Mouse (Mus musculus): ENCODE data around the gene Olfr282.
"Not testable (repeated sequence)": the region's sequence is repeated elsewhere in the genome, so short reads cannot be mapped to it uniquely, and the experiment has no call there.

Gene Olfr282

DNA sequence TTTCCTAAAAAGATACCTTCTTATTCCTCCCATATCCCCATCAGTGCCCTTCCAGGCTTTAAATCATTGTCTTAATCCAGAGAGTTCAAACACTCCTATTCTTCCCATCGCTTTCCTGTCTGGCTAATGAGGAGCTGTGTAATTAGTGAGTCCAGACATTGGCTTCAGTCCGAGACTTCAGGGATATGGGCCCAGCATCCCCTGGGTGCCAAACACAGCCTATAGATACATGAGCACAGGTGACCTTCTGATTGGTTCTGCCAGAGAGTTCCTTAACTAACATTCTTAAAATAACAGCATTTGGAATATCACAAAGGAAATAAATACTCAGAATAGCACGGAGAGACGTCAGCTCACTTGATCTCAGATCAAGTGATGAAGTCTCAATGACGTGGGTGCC, at the start of gene Olfr282:
TSS of gene Olfr282 (plus strand) at position 301 of the 400 bp plus-strand sequence.
- not testable (repeated sequence) for DNase-seq (ENCODE audit: low spot score in 2 of 2)

DNA sequence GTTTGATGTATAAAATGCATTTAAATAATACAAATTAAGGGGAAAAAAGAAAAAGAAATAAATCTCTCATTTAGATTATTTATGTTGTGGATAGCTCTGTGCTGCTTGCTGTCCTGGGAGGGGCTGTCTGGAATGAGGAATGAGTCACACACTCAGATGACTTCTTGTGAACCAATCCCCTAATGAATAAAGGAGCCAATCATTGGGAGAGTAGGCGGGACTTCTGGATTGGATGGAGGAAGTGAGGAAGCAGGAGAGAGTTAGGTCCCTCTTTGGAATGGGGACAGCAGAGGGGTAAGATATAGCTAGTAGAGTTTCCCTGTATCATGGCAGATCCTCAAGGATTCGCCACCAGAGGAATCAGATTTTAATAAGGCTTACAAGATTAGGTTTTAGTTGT, 43.4 kb upstream of the Olfr282 start:
- DNase-seq (ENCODE audit: low spot score in 2 of 2): no peak

GRCm38 (mm10) chr15:98389796-98390195, 41.2 kb upstream of the Olfr282 start:
- DNase-seq (ENCODE audit: low spot score in 2 of 2): peak; percentile 63 to 79

- DNase-seq (ENCODE audit: low spot score in 2 of 2): peak in 1 of 2 experiments; percentile 70
These were observed 39.7 kb upstream of the Olfr282 start for GRCm38 (mm10) chr15:98391081-98391902.

- no peak for DNase-seq (ENCODE audit: low spot score in 2 of 2)
These were observed 39.2 kb upstream of the Olfr282 start for GRCm38 (mm10) chr15:98391903-98392187.

DNA sequence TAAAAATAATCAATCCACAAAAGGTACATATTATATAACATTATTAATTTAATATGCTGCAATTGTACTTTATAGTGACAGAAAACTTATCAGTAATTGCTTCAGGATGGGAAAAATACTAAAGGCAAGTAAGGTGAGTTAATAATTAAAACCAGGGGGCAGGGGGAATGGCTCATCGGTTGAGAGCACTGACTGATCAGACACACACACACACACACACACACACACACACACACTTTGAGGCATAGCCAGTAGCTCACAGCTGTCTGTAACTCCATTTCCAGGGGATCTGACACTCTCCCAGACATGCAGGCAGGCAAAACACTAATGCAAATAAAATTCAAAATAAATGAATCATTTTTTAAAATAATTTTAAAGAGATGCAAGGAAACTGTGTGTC, 33.9 kb upstream of the Olfr282 start:
- no peak for DNase-seq (ENCODE audit: low spot score in 2 of 2)

- no peak for DNase-seq (ENCODE audit: low spot score in 2 of 2)
These were observed 28.7 kb upstream of the Olfr282 start for GRCm38 (mm10) chr15:98402356-98402755.

- DNase-seq (ENCODE audit: low spot score in 2 of 2): no peak
These were observed 22.5 kb upstream of the Olfr282 start for GRCm38 (mm10) chr15:98408406-98409060.

GRCm38 (mm10) chr15:98409635-98410034, 21.4 kb upstream of the Olfr282 start:
- no peak for DNase-seq (ENCODE audit: low spot score in 2 of 2)

DNA sequence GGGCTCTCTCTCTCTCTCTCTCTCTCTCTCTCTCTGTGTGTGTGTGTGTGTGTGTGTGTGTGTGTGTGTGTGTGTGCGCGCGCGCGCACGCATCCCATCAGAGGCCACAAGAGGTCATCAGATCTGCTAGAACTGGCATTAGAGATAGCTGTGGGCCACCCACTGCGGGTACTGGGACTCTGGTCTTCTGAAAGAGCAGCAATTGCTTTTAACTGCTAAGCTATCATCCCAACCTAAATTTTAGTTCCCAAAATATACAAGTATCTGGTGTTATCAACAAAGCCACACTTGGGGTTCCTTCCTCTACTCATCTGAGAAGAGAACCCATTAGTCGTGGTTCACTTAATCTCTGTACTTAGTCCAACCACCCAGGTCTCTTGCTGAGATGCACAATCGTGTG, 20.8 kb upstream of the Olfr282 start:
- DNase-seq (ENCODE audit: low spot score in 2 of 2): no peak

DNA sequence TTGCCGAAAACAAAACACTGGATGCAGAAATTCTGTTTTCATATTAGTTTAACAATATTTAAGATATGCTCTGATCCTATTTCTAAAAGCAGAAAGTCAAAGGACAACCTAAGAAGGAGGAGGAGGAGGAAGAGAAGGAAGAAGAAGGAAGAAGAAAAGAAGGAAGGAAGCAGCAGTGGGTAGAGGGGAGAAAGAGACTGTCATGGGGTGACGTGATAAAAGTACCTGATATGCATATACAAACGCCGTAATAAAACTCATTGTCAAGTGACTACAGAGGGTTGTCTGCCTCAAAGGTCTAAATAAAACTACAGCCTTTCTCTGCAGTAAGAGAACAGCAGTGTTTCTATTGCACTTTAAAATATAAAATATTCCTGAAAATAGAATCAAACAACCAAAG, 15.0 kb upstream of the Olfr282 start:
- no peak for DNase-seq (ENCODE audit: low spot score in 2 of 2)

DNA sequence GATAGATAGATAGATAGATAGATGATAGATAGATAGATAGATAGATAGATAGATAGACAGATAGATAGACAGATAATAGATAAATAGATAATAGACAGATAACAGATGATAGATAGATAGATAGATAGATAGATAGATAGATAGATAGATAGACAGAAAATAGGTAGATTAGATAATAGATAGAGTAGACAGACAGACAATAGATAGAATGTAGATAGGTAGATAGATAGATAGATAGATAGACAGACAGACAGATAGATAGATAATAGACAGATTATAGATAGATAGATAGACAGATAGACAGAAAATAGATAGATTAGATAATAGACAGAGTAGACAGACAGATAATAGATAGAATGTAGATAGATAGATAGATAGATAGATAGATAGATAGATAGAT, 14.2 kb upstream of the Olfr282 start:
- not testable (repeated sequence) for DNase-seq (ENCODE audit: low spot score in 2 of 2)

GRCm38 (mm10) chr15:98417285-98417684, 13.7 kb upstream of the Olfr282 start:
- DNase-seq (ENCODE audit: low spot score in 2 of 2): not testable (repeated sequence)

GRCm38 (mm10) chr15:98418096-98418495, 12.9 kb upstream of the Olfr282 start:
- DNase-seq (ENCODE audit: low spot score in 2 of 2): no peak

DNA sequence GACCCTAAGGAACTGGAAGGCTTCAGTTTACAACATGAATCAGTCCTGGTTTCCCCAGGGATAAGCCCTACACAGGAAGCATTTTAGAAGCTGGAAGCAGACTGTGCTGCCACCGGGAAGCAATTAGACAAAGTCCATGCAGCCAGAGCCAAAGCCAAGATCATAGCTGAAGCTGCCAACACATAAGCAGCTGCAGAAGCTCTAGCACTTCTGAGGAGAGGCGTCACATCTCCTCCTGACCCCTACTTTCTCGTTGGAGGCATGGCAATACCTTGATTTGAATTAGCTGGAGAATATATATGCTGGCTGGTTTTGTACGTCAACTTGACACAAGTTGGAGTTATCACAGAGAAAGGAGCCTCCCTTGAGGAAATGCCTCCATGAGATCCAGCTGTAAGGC, 10.1 kb upstream of the Olfr282 start:
- no peak for DNase-seq (ENCODE audit: low spot score in 2 of 2)

GRCm38 (mm10) chr15:98424326-98424725, 6.7 kb upstream of the Olfr282 start:
- no peak for DNase-seq (ENCODE audit: low spot score in 2 of 2)

DNA sequence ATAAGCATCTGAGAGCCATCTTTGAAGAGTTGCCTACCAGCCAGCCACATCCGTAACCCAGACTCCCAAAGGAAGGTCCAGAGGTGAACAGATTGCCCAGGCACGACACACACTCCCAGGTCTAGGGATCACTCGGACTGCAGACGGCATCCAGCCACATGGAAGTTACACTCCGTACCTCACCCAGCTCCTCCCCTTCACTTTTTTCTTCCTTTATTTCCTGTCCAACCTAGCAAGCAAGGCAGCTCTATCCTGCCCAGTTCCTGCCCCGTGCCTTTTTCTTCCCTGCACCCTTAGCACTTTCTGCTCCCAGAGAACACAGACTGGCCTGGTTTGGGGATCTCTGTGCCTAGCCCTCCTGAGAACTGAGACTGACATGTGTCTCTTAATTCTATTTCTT, 6.3 kb upstream of the Olfr282 start:
- no peak for DNase-seq (ENCODE audit: low spot score in 2 of 2)

- DNase-seq (ENCODE audit: low spot score in 2 of 2): no peak
These were observed 5.8 kb upstream of the Olfr282 start for GRCm38 (mm10) chr15:98425188-98425587.

DNA sequence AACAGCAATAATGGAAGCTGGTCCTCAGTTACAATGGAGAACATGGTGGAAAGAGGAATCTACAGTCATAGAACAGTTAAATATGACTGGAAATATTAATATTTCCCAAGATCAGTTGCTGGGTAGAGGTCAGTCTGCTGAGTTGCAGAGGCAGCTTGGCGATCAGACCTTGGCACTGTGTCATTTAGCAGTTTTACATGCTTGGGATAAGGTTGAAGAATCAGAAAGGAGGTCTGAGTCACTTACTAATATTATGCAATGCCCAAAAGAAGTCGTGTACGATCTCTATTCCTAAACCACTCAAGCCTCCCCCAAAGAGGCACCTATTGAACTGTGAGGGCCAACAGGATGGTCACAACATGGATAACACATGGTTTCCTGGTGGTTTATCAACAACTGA, 13.5 kb downstream of the Olfr282 start:
- DNase-seq (ENCODE audit: low spot score in 2 of 2): no peak

GRCm38 (mm10) chr15:98448521-98448920, 17.5 kb downstream of the Olfr282 start:
- DNase-seq (ENCODE audit: low spot score in 2 of 2): no peak

GRCm38 (mm10) chr15:98452288-98452687, 21.3 kb downstream of the Olfr282 start, which contains the start of gene Olfr281:
Gene Olfr281, plus strand, starts transcription at chr15:98452588.
- no peak for DNase-seq (ENCODE audit: low spot score in 2 of 2)

DNA sequence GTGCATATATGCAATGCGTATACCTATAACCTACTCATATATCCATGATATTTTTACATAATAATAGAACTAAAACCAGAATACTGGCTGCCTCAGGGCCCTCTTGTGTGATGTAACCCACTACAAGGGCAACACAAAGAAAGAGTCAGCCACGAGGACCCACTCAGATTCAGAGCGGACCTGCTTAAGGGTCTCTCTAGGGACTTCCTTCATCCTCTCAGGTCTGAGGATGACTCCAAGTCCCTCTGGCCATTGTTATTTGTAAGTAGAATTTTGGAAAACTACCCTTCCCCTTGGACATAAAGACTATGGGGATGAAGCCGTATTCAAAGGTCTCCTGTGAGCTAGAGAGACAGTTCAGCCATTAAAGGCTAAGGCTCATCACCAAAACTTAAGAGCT, 38.6 kb downstream of the Olfr282 start, which contains the start of gene OR5BS1P:
TSS of gene OR5BS1P (plus strand) at position 301 of the 400 bp plus-strand sequence.
- no peak for DNase-seq (ENCODE audit: low spot score in 2 of 2)

DNA sequence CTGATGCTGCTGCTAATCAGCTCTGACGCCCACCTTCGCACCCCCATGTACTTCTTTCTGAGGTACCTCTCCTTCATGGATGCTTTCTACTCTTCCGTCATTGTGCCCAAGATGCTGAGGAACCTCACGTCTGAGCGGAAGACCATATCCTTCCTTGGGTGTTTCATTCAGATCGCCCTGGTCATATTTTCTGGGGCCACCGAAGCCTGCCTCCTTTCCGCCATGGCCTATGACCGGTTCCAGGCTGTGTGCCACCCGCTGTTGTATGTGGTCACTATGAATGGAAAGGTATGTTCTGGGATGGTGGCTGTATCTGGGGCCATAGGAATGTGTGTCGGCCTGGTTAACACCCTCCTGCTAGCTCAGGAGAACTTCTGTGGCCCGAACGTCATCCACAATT, 40.5 kb downstream of the Olfr282 start:
- no peak for DNase-seq (ENCODE audit: low spot score in 2 of 2)
